Mouse (Mus musculus) kidney, postnatal 4 days (tissue): Measurements from ENCODE around the gene Zbtb18.

ENCODE experiments used
- DNase-seq, 2 experiments: peaks; one replicate each; pipeline ENCODE4 v3.0.0; 2021; ENCODE audit warnings: mixed read lengths in 2 of 2

Zbtb18 gene

DNA sequence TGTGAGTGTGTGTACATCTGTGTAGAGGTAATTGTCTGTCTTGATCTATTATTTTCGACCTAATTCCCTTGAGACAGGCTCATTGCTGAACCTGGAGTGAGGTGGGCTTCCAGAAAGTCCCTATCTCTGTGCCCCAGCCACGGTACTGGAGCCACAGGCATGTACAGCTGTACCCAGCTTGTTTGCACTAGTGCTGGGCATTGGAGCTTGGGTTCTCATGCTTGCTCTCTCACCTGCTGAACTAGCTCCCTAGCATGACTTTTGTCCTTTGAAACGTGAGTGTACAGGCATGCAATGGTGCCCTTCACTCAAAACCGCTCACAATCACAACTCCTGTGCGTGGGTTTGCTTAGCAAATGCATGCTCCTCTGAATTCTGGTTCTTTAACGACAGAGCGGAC lies 42.1 kb downstream of the Zbtb18 start:
- no peak for DNase-seq

DNA sequence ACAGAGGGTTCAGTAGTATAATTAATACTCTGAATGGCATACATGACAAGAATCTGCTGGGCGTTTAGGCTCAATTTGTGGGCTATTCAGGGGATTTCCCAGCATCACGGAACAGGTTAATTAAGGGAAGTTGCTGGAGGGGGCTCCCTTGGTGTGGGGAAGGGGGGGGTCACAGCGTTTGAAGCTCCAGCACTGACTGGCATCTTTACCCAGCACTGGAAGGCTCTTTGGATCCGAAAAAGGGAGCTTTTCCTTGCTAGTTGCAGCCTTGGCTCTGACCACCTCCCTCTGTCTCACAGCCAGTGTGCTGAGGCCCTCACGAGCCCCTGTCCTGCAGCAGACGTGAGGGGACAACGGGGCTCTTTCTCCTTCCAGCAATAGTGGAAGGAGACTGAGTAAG lies 42.5 kb downstream of the Zbtb18 start:
- DNase-seq: no peak

DNA sequence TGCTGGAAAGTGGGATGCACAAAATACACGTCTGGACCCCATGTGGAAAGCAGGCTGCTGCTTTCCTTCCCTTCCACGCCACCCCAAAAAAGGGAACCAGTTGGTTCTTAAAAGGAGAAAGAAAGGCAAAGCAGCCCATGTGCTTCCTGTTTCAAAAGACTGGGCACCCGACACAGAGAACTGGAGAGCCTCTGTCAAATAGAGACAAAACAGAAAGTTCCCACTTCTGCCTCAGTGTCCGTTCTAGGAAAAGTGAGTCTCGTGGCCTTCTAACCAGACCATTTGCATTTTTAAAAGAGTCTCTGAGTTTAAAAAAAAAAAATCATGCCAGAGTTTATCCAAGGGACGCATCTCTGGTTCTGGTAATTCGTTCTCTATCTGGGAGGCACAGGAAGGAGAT lies 47.7 kb downstream of the Zbtb18 start:
- DNase-seq: no peak

DNA sequence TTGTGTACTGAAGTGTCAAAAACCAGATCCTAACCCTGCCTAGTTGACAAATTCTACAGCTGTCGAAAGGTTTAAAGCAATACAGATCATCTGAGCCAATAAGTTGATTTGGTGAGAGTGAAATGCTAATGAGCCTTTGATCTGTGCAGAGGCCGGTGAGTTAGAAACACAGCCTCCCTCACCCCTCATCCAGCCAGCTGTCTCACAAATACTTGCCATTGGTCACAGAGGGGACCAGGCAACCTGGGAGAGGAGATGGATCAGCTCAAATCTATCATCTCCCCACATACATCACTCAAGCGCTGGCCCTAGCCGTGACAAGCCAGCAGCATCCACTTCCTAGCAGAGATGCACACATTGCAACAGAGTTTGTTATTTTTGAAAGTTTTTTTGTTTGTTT lies 48.7 kb downstream of the Zbtb18 start:
- no peak for DNase-seq

DNA sequence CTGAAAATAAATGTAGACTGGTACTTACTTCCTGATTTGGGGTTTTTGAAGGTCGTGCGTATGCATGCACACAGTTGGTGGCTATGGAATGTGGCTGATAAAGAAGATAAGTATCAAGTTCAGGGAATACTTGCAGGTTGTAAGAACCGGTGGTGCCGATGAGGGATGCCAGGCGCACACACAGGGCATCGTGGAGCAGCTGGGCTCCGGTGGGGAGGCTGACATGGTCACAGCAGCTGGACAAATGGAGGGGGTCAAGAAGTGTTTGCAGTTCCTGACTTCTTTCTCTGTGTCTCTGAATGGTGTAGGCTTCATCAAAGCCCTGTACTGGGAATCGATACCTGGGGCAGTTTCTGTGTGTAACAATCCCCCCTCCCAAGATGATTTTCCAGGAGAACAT lies 49.1 kb downstream of the Zbtb18 start:
- no peak for DNase-seq

DNA sequence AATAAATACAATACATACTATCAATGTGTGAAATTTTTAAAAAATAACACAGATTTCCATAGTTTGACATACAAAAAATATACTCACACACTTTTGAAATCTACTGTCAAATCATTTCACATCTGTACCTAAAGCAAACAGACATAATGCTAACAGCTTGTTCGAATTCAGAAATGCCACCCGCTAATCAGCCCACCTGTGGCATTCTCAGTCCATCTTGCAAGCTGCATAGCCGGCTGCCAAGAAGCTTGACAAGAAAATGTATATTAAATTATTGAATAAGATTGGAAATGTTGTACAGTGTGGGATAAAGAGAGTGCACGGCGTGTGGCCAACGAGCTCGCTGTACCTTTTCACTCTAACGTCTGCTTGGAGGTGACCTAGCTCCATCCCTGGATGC lies 52.2 kb downstream of the Zbtb18 start:
- DNase-seq: no peak

DNA sequence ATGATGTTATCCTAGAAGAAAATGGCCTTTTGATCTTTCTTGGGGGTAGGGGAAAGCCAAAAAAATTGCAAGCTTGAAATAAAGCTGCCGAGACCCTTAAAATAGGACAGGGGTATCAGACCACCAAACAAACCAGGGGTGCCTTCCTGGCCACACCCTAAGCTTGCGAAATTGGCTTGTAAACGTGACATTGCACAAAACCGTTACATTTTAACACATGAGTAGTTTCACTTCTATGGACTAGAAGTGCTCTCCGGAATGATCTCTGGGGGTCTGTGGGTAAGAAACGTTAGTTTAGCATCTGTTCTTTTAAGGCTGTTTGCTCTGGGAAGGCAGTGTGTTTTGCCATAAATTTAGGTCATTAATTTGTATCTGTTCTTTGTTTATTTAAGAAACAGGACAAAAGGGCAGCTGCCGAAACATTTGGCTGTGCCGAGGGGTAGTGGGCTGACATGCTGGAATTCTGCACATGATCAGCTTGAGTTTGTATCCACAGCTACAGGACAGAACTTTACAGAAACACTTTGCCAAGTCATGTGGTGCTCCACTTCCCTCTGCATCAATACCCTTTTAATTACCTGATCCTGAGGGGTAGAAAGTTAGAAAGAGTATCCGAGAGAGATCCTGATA lies 52.9 kb downstream of the Zbtb18 start:
- no peak for DNase-seq
